Mouse (Mus musculus) thymus, postnatal 14 days (tissue): ENCODE data around the gene Olfr692.

Experiments
- DNase-seq: peaks from one replicate; pipeline ENCODE4 v3.0.0; 2021

Olfr692 gene

GRCm38 (mm10) chr7:105406322-105406721, 38.3 kb downstream of the Olfr692 start:
- DNase-seq, result no peak

GRCm38 (mm10) chr7:105411874-105412632, 44.0 kb downstream of the Olfr692 start:
- DNase-seq, result peak; percentile 65

- DNase-seq, result no peak
These were observed 46.4 kb downstream of the Olfr692 start for GRCm38 (mm10) chr7:105414385-105414784.

GRCm38 (mm10) chr7:105416529-105416928, 48.5 kb downstream of the Olfr692 start:
- DNase-seq, result no peak

- DNase-seq, result no peak
These were observed 50.1 kb downstream of the Olfr692 start for GRCm38 (mm10) chr7:105418106-105418505.
